Mouse (Mus musculus) adrenal gland, adult 2 months (tissue): ENCODE results near the gene Slc17a1. TPM values are rescaled to one million over a fixed set of nuclear protein-coding genes. Genes with fewer than 3 reads are reported as not detected.

Experiments used
- microRNA-seq, 2 experiments: library from miRNA; unstranded; fragments of <30 nt; microRNA quantifications; one replicate each; pipeline ENCODE4 v1.2.0; 2021
- polyA plus RNA-seq: library from polyadenylated mRNA; depleted of rRNA; stranded (reverse); fragments of >200 nt; gene quantifications from 2 replicates; pipeline ENCODE4 v1.2.3, GENCODE M21; 2012; rRNA removed
- total RNA-seq, 2 experiments: library from RNA; stranded (reverse); gene quantifications; 2 replicates each; pipeline ENCODE4 v1.2.3; 2021

Gene Slc17a1
- total and polyA plus RNA-seq, 3 experiments, result 0.24 TPM; not detected in 2

Small RNAs within 50 kb of the gene (microRNA-seq; reads per million reads assigned to microRNA genes)
- gene Gm44344, result 0 reads per million in 2 experiments

Other genes starting within 250 kb of the Slc17a1 start
- 10 to 100 TPM; 11.3 to 14.8 TPM for gene Hist1h2be, start 246.6 kb upstream of the Slc17a1 start, total RNA-seq
- gene Hist1h2be, start 246.6 kb upstream of the Slc17a1 start, polyA plus RNA-seq, result 1.7 and 2.0 TPM in 2 replicates
- 10 to 100 TPM; 44.2 to 71.4 TPM for gene Hist1h1e, start 245.2 kb upstream of the Slc17a1 start, total RNA-seq
- gene Hist1h1e, start 245.2 kb upstream of the Slc17a1 start, polyA plus RNA-seq, result 1.0 and 1.2 TPM in 2 replicates
- gene Hist1h2ac, start 183.8 kb upstream of the Slc17a1 start, total RNA-seq, result 1 to 10 TPM; 2.0 to 2.5 TPM
- 0.34 and 0.87 TPM in 2 replicates for gene Hist1h2ac, start 183.8 kb upstream of the Slc17a1 start, polyA plus RNA-seq
- gene Hist1h2bc, start 183.6 kb upstream of the Slc17a1 start, total RNA-seq, result 100 to 1,000 TPM; 143 to 210 TPM
- gene Hist1h2bc, start 183.6 kb upstream of the Slc17a1 start, polyA plus RNA-seq, result 308 and 343 TPM in 2 replicates
- gene Hist1h1t, start 171.9 kb upstream of the Slc17a1 start, total RNA-seq, result not detected
- gene Hist1h1t, start 171.9 kb upstream of the Slc17a1 start, polyA plus RNA-seq, result not detected in 2 replicates
- gene Hist1h4c, start 169.3 kb upstream of the Slc17a1 start, total RNA-seq, result 10 to 100 TPM; 70.2 to 84.7 TPM
- 1.7 and 2.8 TPM in 2 replicates for gene Hist1h4c, start 169.3 kb upstream of the Slc17a1 start, polyA plus RNA-seq
- gene Hfe, start 156.9 kb upstream of the Slc17a1 start, total RNA-seq, result 10 to 100 TPM; 22.3 to 33.0 TPM
- 27.9 and 30.3 TPM in 2 replicates for gene Hfe, start 156.9 kb upstream of the Slc17a1 start, polyA plus RNA-seq
- gene Hist1h1c, start 128.9 kb upstream of the Slc17a1 start, total RNA-seq, result 100 to 1,000 TPM; 168 to 270 TPM
- 32.9 and 41.2 TPM in 2 replicates for gene Hist1h1c, start 128.9 kb upstream of the Slc17a1 start, polyA plus RNA-seq
- 10 to 100 TPM in 1 of 2 experiments, 1 to 10 TPM in 1; 4.6 to 14.7 TPM for gene Hist1h3c, start 122.1 kb upstream of the Slc17a1 start, total RNA-seq
- gene Hist1h3c, start 122.1 kb upstream of the Slc17a1 start, polyA plus RNA-seq, result 4.9 and 6.7 TPM in 2 replicates
- gene Hist1h2bb, start 121.0 kb upstream of the Slc17a1 start, total RNA-seq, result 10 to 100 TPM; 17.1 TPM
- gene Hist1h2bb, start 121.0 kb upstream of the Slc17a1 start, polyA plus RNA-seq, result 4.2 and 5.6 TPM in 2 replicates
- gene Hist1h2ab, start 116.6 kb upstream of the Slc17a1 start, total RNA-seq, result 10 to 100 TPM; 25.7 to 26.0 TPM
- gene Hist1h2ab, start 116.6 kb upstream of the Slc17a1 start, polyA plus RNA-seq, result 1.6 and 4.1 TPM in 2 replicates
- 10 to 100 TPM; 25.0 to 32.1 TPM for gene Hist1h3b, start 115.5 kb upstream of the Slc17a1 start, total RNA-seq
- 2.5 and 3.2 TPM in 2 replicates for gene Hist1h3b, start 115.5 kb upstream of the Slc17a1 start, polyA plus RNA-seq
- gene Hist1h4b, start 110.7 kb upstream of the Slc17a1 start, total RNA-seq, result 10 to 100 TPM; 64.3 to 65.2 TPM
- gene Hist1h4b, start 110.7 kb upstream of the Slc17a1 start, polyA plus RNA-seq, result 2.4 and 3.9 TPM in 2 replicates
- gene Hist1h4a, start 106.5 kb upstream of the Slc17a1 start, total RNA-seq, result 10 to 100 TPM; 21.1 to 26.3 TPM
- 0.36 and 2.1 TPM in 2 replicates for gene Hist1h4a, start 106.5 kb upstream of the Slc17a1 start, polyA plus RNA-seq
- gene Hist1h3a, start 105.4 kb upstream of the Slc17a1 start, total RNA-seq, result 10 to 100 TPM; 32.5 to 35.7 TPM
- gene Hist1h3a, start 105.4 kb upstream of the Slc17a1 start, polyA plus RNA-seq, result 4.2 and 6.6 TPM in 2 replicates
- 10 to 100 TPM; 11.0 to 19.6 TPM for gene Hist1h1a, start 104.1 kb upstream of the Slc17a1 start, total RNA-seq
- gene Hist1h1a, start 104.1 kb upstream of the Slc17a1 start, polyA plus RNA-seq, result 0.21 and 0.25 TPM in 2 replicates
- under 1 TPM in 1 of 2 experiments, not detected in 1; 0.43 TPM for gene Trim38, start 97.8 kb upstream of the Slc17a1 start, total RNA-seq
- gene Trim38, start 97.8 kb upstream of the Slc17a1 start, polyA plus RNA-seq, result not detected in 2 replicates
- gene Slc17a2, start 60.8 kb upstream of the Slc17a1 start, total RNA-seq, result under 1 TPM in 1 of 2 experiments, not detected in 1; 0.20 TPM
- 0.07 TPM in 1 of 2 replicates, not detected in the other for gene Slc17a2, start 60.8 kb upstream of the Slc17a1 start, polyA plus RNA-seq
- 1 to 10 TPM in 1 of 2 experiments, under 1 TPM in 1; 0.35 to 1.6 TPM for gene Slc17a3, start 28.3 kb upstream of the Slc17a1 start, total RNA-seq
- gene Slc17a3, start 28.3 kb upstream of the Slc17a1 start, polyA plus RNA-seq, result 0.20 TPM in 1 of 2 replicates, not detected in the other
- under 1 TPM; 0.14 to 0.43 TPM for gene Slc17a4, start 47.3 kb downstream of the Slc17a1 start, total RNA-seq
- 0.08 and 0.15 TPM in 2 replicates for gene Slc17a4, start 47.3 kb downstream of the Slc17a1 start, polyA plus RNA-seq
- gene Hist1h2ba, start 66.4 kb downstream of the Slc17a1 start, total RNA-seq, result not detected
- not detected in 2 replicates for gene Hist1h2ba, start 66.4 kb downstream of the Slc17a1 start, polyA plus RNA-seq
- gene Hist1h2aa, start 66.7 kb downstream of the Slc17a1 start, total RNA-seq, result not detected
- not detected in 2 replicates for gene Hist1h2aa, start 66.7 kb downstream of the Slc17a1 start, polyA plus RNA-seq
- 1 to 10 TPM; 1.8 to 4.6 TPM for gene Scgn, start 123.5 kb downstream of the Slc17a1 start, total RNA-seq
- gene Scgn, start 123.5 kb downstream of the Slc17a1 start, polyA plus RNA-seq, result 0.66 and 0.73 TPM in 2 replicates